Mouse (Mus musculus) lung, postnatal 0 days (tissue): ENCODE data around the gene Arnt2. TPM values are rescaled to one million over a fixed set of nuclear protein-coding genes. Genes with fewer than 3 reads are reported as not detected.

ENCODE experiments used
- ATAC-seq: fragments of 200-750 bp; cut with Nextera tagmentation; 2 replicates; pipeline ENCODE4 v1.8.0; 2017; ENCODE audit warnings: moderate library complexity
- DNase-seq: peaks from one replicate; pipeline ENCODE4 v3.0.0-alpha.2; 2016; ENCODE audit warnings: low spot score
- H3K27ac ChIP-seq: fragments of 300-500 bp; sonication (generic); 2 replicates; pipeline ENCODE4 v1.5.1; 2014; ENCODE audit warnings: antibody characterized with exemption, mild to moderate bottlenecking, low read length, mixed read lengths
- H3K27me3 ChIP-seq: fragments of 300-500 bp; sonication (generic); replicated peaks from 2 replicates; pipeline ENCODE4 v1.6.1; 2014; ENCODE audit warnings: low read length, mixed read lengths; ENCODE audit not compliant: insufficient read depth
- H3K36me3 ChIP-seq: fragments of 300-500 bp; sonication (generic); 2 replicates; pipeline ENCODE4 v1.6.1; 2014; ENCODE audit warnings: low read length, mixed read lengths; ENCODE audit not compliant: insufficient read depth
- H3K4me1 ChIP-seq: fragments of 300-500 bp; sonication (generic); 2 replicates; pipeline ENCODE4 v1.6.1; 2014; ENCODE audit warnings: antibody characterized with exemption, low read depth, low read length, mixed read lengths; ENCODE audit not compliant: insufficient read depth
- H3K4me2 ChIP-seq: fragments of 300-500 bp; sonication (generic); replicated peaks from 2 replicates; pipeline ENCODE4 v1.6.1; 2014; ENCODE audit warnings: low read depth, mild to moderate bottlenecking, low read length, moderate library complexity, mixed read lengths
- H3K4me3 ChIP-seq: fragments of 300-500 bp; sonication (generic); 2 replicates; pipeline ENCODE4 v1.5.1; 2014; ENCODE audit warnings: low read depth, low read length
- H3K9ac ChIP-seq: fragments of 300-500 bp; sonication (generic); replicated peaks from 2 replicates; pipeline ENCODE4 v1.6.1; 2014; ENCODE audit warnings: low read depth, mild to moderate bottlenecking
- H3K9me3 ChIP-seq: fragments of 300-500 bp; sonication (generic); 2 replicates; pipeline ENCODE4 v1.6.1; 2016; ENCODE audit warnings: low read length, mixed read lengths
- CTCF ChIP-seq: IDR thresholded peaks from 2 replicates; pipeline ENCODE4 v1.5.1; 2016; ENCODE audit warnings: antibody characterized with exemption, mild to moderate bottlenecking
- EP300 ChIP-seq: IDR thresholded peaks from 2 replicates; pipeline ENCODE4 v1.6.1; 2016; ENCODE audit warnings: antibody characterized with exemption, mild to moderate bottlenecking, control low read depth
- WGBS: fragments of 180-500 bp; shearing (Covaris S2); extraction: QIAGEN DNeasy Blood & Tissue Kit; methylation state at CpG from one replicate; pipeline ENCODE4 v1.1.7; 2014; 5-methylcytosine and 5-hydroxymethylcytosine counted together
- polyA plus RNA-seq: library from polyadenylated mRNA; unstranded; fragments of >200 nt; fragmentation: Nextera tagmentation; extraction: Ambion mirVana; gene quantifications from 2 replicates; pipeline ENCODE4 v1.2.1, GENCODE M21; 2015

The Arnt2 gene
- polyA plus RNA-seq, 1 experiment from 2014 or later, result 0.78 TPM

- no peaks in the 10 kb centered on the region for H3K36me3 ChIP-seq
- no peak overlapping the region for H3K4me2 ChIP-seq
- no peaks in the 10 kb centered on the region for H3K9me3 ChIP-seq
- WGBS, result 60% methylated on average over 2 of the region's 2 CpGs
- DNase-seq (peak; percentile 60), ATAC-seq (no peak)
- H3K4me1 ChIP-seq, result no peaks in the 10 kb centered on the region
- H3K9ac ChIP-seq, result no peak overlapping the region
- no peak overlapping the region for H3K27ac ChIP-seq
- TF ChIP-seq EP300 (no peak; the same call in 1 of the 2 replicates), CTCF (no peak)
- H3K27me3 ChIP-seq, result no peaks in the 10 kb centered on the region
- no peak overlapping the region for H3K4me3 ChIP-seq
Measured at GRCm38 (mm10) chr7:84442343-84442911, 32.5 kb upstream of the Arnt2 start.

- Histone ChIP-seq H3K27ac (no peak overlapping the region), H3K4me3 (no peak overlapping the region), H3K36me3 (no peaks in the 10 kb centered on the region), H3K27me3 (no peaks in the 10 kb centered on the region), H3K4me2 (no peak overlapping the region), H3K9me3 (no peaks in the 10 kb centered on the region), H3K4me1 (no peaks in the 10 kb centered on the region), H3K9ac (no peak overlapping the region)
- 61% methylated on average over 1 of the region's 1 CpGs for WGBS
- DNase-seq (no peak), ATAC-seq (no peak)
- no peak for TF ChIP-seq EP300
- no peak for TF ChIP-seq CTCF
Measured at GRCm38 (mm10) chr7:84439606-84440005, 29.6 kb upstream of the Arnt2 start.

DNA sequence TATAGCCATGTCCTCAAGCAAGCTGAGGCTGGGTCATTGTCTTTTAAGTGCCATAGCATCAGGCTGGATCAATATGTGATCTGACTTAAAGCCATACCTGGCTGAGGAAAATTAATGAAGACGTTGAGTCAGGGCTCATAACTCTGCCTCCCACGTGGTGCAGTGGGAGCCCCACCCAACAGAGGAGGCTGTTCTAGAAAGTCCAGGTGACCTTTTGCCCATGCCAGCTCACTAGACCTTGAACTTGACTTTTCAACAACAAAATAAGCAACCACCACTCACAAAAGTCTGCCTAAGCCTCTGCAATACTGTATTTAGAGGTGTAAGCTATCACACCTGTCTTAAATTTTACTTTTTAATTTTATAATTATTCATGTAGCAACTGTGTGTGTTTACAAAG is 24.9 kb upstream of the Arnt2 start:
- no peaks in the 10 kb centered on the region for H3K27me3 ChIP-seq
- no peak overlapping the region for H3K4me3 ChIP-seq
- no peaks in the 10 kb centered on the region for H3K4me1 ChIP-seq
- no peaks in the 10 kb centered on the region for H3K36me3 ChIP-seq
- H3K27ac ChIP-seq, result no peak overlapping the region
- TF ChIP-seq EP300 (no peak), CTCF (no peak)
- ATAC-seq (no peak), DNase-seq (no peak)
- H3K4me2 ChIP-seq, result no peak overlapping the region
- no peak overlapping the region for H3K9ac ChIP-seq
- 55% methylated on average over 2 of the region's 2 CpGs for WGBS
- H3K9me3 ChIP-seq, result no peaks in the 10 kb centered on the region

GRCm38 (mm10) chr7:84432151-84432550 is 22.2 kb upstream of the Arnt2 start:
- no peaks in the 10 kb centered on the region for H3K9me3 ChIP-seq
- DNase-seq, result no peak

DNA sequence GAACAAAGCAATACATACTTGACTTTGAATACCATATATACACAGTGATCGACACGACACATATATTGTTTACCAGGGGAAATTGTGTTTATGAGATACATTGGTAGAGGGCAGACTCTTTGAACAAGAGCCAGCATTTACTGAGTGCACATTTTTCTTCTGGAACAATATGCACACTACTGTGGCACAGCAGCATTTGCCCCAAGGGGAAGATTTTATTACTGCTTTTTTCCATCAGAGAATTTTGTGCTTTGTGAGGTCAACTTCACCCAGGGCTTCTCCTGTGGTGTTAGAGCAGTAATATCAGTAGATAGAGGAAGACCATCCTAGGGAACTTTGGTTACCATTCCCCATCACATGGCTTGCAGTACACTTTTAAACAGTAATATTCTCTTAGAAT is 17.2 kb upstream of the Arnt2 start:
- no peaks in the 10 kb centered on the region for H3K27me3 ChIP-seq
- TF ChIP-seq CTCF (no peak), EP300 (no peak)
- no peak overlapping the region for H3K4me2 ChIP-seq
- no peaks in the 10 kb centered on the region for H3K9me3 ChIP-seq
- H3K4me3 ChIP-seq, result no peak overlapping the region
- DNase-seq, result no peak
- 51% methylated on average over 2 of the region's 2 CpGs for WGBS
- no peak overlapping the region for H3K9ac ChIP-seq
- ATAC-seq, result no peak
- no peak overlapping the region for H3K27ac ChIP-seq
- no peaks in the 10 kb centered on the region for H3K4me1 ChIP-seq
- H3K36me3 ChIP-seq, result no peaks in the 10 kb centered on the region

More at GRCm38 (mm10) chr7:84432151-84432550, 22.2 kb upstream of the Arnt2 start:
- H3K9ac ChIP-seq, result no peak overlapping the region
- no peak overlapping the region for H3K4me3 ChIP-seq
- no peak for TF ChIP-seq EP300
- no peak for TF ChIP-seq CTCF
- H3K36me3 ChIP-seq, result no peaks in the 10 kb centered on the region
- no peaks in the 10 kb centered on the region for H3K27me3 ChIP-seq
- H3K4me2 ChIP-seq, result no peak overlapping the region
- no peak for ATAC-seq
- H3K27ac ChIP-seq, result no peak overlapping the region
- H3K4me1 ChIP-seq, result no peaks in the 10 kb centered on the region

- TF ChIP-seq EP300, result no peak
- peak; percentile 64 for TF ChIP-seq CTCF
- H3K4me3 ChIP-seq, result no peak overlapping the region
- peak; percentile 19 for DNase-seq
- H3K4me1 ChIP-seq, result no peaks in the 10 kb centered on the region
- H3K36me3 ChIP-seq, result no peaks in the 10 kb centered on the region
- no peaks in the 10 kb centered on the region for H3K27me3 ChIP-seq
- H3K9ac ChIP-seq, result no peak overlapping the region
- H3K27ac ChIP-seq, result no peak overlapping the region
- 72% methylated on average over 7 of the region's 7 CpGs for WGBS
- no peak for ATAC-seq
- no peak overlapping the region for H3K4me2 ChIP-seq
- no peaks in the 10 kb centered on the region for H3K9me3 ChIP-seq
Measured at GRCm38 (mm10) chr7:84424670-84425385, 14.9 kb upstream of the Arnt2 start.
